Mouse (Mus musculus) c-Kit-positive CD71-positive TER-119-negative erythroid progenitor cells, embryonic 14.5 days (primary cell): Measurements from ENCODE around the gene Rabgap1l.

Experiments used
- DNase-seq: peaks from one replicate; pipeline ENCODE4 v3.0.0-alpha.2; 2013; ENCODE audit warnings: low read depth

Gene Rabgap1l

GRCm38 (mm10) chr1:160594576-160594975 is 198.4 kb downstream of the Rabgap1l start:
- DNase-seq = no peak

GRCm38 (mm10) chr1:160594066-160594465 is 198.9 kb downstream of the Rabgap1l start:
- DNase-seq = no peak

- no peak for DNase-seq
Measured at GRCm38 (mm10) chr1:160588911-160589590, 204.0 kb downstream of the Rabgap1l start.

- DNase-seq = no peak
Measured at GRCm38 (mm10) chr1:160579309-160580233, 213.4 kb downstream of the Rabgap1l start.

- no peak for DNase-seq
Measured at GRCm38 (mm10) chr1:160576124-160576523, 216.9 kb downstream of the Rabgap1l start.

GRCm38 (mm10) chr1:160574039-160574438 is 219.0 kb downstream of the Rabgap1l start:
- no peak for DNase-seq

- no peak for DNase-seq
Measured at GRCm38 (mm10) chr1:160566458-160566857, 226.6 kb downstream of the Rabgap1l start.

- peak; percentile 36 for DNase-seq
Measured at GRCm38 (mm10) chr1:160561381-160561780, 231.6 kb downstream of the Rabgap1l start.

- no peak for DNase-seq
Measured at GRCm38 (mm10) chr1:160550636-160551035, 242.4 kb downstream of the Rabgap1l start.

- peak; percentile 9 for DNase-seq
Measured at GRCm38 (mm10) chr1:160547934-160548876, 244.8 kb downstream of the Rabgap1l start.

GRCm38 (mm10) chr1:160535649-160536048 is 257.4 kb downstream of the Rabgap1l start:
- DNase-seq = no peak

- no peak for DNase-seq
Measured at GRCm38 (mm10) chr1:160534571-160535335, 258.3 kb downstream of the Rabgap1l start.

GRCm38 (mm10) chr1:160533209-160533820 is 259.7 kb downstream of the Rabgap1l start:
- DNase-seq = no peak

- no peak for DNase-seq
Measured at GRCm38 (mm10) chr1:160531402-160531801, 261.6 kb downstream of the Rabgap1l start.

- no peak for DNase-seq
Measured at GRCm38 (mm10) chr1:160521918-160522317, 271.1 kb downstream of the Rabgap1l start.

GRCm38 (mm10) chr1:160520665-160521064 is 272.3 kb downstream of the Rabgap1l start:
- DNase-seq = no peak

GRCm38 (mm10) chr1:160519896-160520465 is 273.0 kb downstream of the Rabgap1l start:
- no peak for DNase-seq

GRCm38 (mm10) chr1:160518552-160518951 is 274.5 kb downstream of the Rabgap1l start:
- no peak for DNase-seq

- no peak for DNase-seq
Measured at GRCm38 (mm10) chr1:160507766-160508165, 285.2 kb downstream of the Rabgap1l start.

- DNase-seq = no peak
Measured at GRCm38 (mm10) chr1:160496906-160497577, 296.0 kb downstream of the Rabgap1l start.
